Mouse (Mus musculus) forebrain, postnatal 0 days (tissue): ENCODE results near the gene 2310039H08Rik. TPM values are rescaled to one million over a fixed set of nuclear protein-coding genes. Genes with fewer than 3 reads are reported as not detected.

Experiments used
- ATAC-seq: fragments of 200-750 bp; cut with Nextera tagmentation; 2 replicates; pipeline ENCODE4 v1.8.0; 2017; ENCODE audit warnings: mild to moderate bottlenecking, moderate library complexity
- DNase-seq: peaks from one replicate; pipeline ENCODE4 v3.0.0-alpha.2; 2015
- H3K27ac ChIP-seq: fragments of 300-500 bp; sonication (generic); 2 replicates; pipeline ENCODE4 v1.5.1; 2014; ENCODE audit warnings: low read depth, mild to moderate bottlenecking, antibody characterized with exemption, low read length, moderate library complexity, mixed read lengths
- H3K27me3 ChIP-seq: fragments of 300-500 bp; sonication (generic); 2 replicates; pipeline ENCODE4 v1.6.1; 2014; ENCODE audit warnings: mild to moderate bottlenecking, low read length, mixed read lengths; ENCODE audit not compliant: insufficient read depth
- H3K36me3 ChIP-seq: fragments of 300-500 bp; sonication (generic); 2 replicates; pipeline ENCODE4 v1.6.1; 2014; ENCODE audit warnings: mild to moderate bottlenecking, moderate library complexity; ENCODE audit not compliant: insufficient read depth
- H3K4me1 ChIP-seq: fragments of 300-500 bp; sonication (generic); 2 replicates; pipeline ENCODE4 v1.6.1; 2014; ENCODE audit warnings: antibody characterized with exemption; ENCODE audit not compliant: insufficient read depth
- H3K4me2 ChIP-seq: fragments of 300-500 bp; sonication (generic); 2 replicates; pipeline ENCODE4 v1.6.1; 2014; ENCODE audit warnings: low read depth, mild to moderate bottlenecking, moderate library complexity
- H3K4me3 ChIP-seq: fragments of 300-500 bp; sonication (generic); 2 replicates; pipeline ENCODE4 v1.5.1; 2014; ENCODE audit warnings: low read depth, low read length, mixed read lengths
- H3K9ac ChIP-seq: fragments of 300-500 bp; sonication (generic); 2 replicates; pipeline ENCODE4 v1.6.1; 2014; ENCODE audit warnings: mild to moderate bottlenecking
- H3K9me3 ChIP-seq: fragments of 300-500 bp; sonication (generic); 2 replicates; pipeline ENCODE4 v1.6.1; 2016; ENCODE audit warnings: low read length
- CTCF ChIP-seq: sonication (generic); IDR thresholded peaks from 2 replicates; pipeline ENCODE4 v1.5.1; 2016; ENCODE audit warnings: antibody characterized with exemption, control low read depth, low read depth
- WGBS: fragments of 180-500 bp; shearing (Covaris S2); extraction: QIAGEN DNeasy Blood & Tissue Kit; methylation state at CpG from one replicate; pipeline ENCODE4 v1.1.7; 2014; 5-methylcytosine and 5-hydroxymethylcytosine counted together
- polyA plus RNA-seq: library from polyadenylated mRNA; unstranded; fragments of >200 nt; fragmentation: Nextera tagmentation; extraction: Ambion mirVana; gene quantifications from 2 replicates; pipeline ENCODE4 v1.2.1, GENCODE M21; 2015
- total RNA-seq: library from RNA; depleted of rRNA; stranded (reverse); fragments of >200 nt; gene quantifications from 2 replicates; pipeline ENCODE4 v1.2.3, GENCODE M21; 2014

The 2310039H08Rik gene
- total and polyA plus RNA-seq, 2 experiments from 2014 or later, result 42.7 to 67.1 TPM

- no peak for DNase-seq
- H3K4me1 ChIP-seq, result 0 out of 2 replicates have a peak, but pooled peaks cover 1% of the 10 kb centered on the region
- H3K27ac ChIP-seq, result no peak overlapping the region
- no peaks in the 10 kb centered on the region for H3K9me3 ChIP-seq
- H3K9ac ChIP-seq, result no peak overlapping the region
- no peak overlapping the region for H3K4me3 ChIP-seq
- no peaks in the 10 kb centered on the region for H3K27me3 ChIP-seq
- H3K4me2 ChIP-seq, result no peak overlapping the region
- peaks cover 44% of the 10 kb centered on the region for H3K36me3 ChIP-seq
- TF ChIP-seq CTCF, result no peak
- ATAC-seq, result no peak
- 81% methylated on average over 2 of the region's 2 CpGs for WGBS
Measured at GRCm38 (mm10) chr17:46745506-46745905, 26.9 kb upstream of the 2310039H08Rik start.

DNA sequence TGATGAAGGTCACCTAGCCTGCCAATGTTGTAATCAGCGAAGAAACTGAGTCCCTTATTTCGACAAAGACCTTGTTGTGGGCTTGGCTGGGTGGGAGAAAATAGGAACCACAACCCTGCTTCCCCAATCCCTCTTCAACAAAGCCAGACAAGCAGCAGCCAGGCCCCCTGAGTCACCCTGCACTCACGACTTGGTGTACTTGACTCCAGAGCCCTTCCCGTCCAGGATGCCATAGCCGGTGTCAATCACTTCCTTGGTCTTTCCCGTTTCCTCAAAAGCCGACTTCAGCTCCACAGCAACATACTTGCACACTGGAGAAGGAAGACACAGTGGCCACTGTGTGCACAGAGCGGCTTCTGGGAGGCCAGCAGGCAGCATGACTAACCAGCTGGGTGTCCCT is 25.2 kb upstream of the 2310039H08Rik start:
- H3K4me2 ChIP-seq, result no peak overlapping the region
- peaks cover 38% of the 10 kb centered on the region for H3K36me3 ChIP-seq
- no peak for TF ChIP-seq CTCF
- H3K9me3 ChIP-seq, result no peaks in the 10 kb centered on the region
- H3K9ac ChIP-seq, result no peak overlapping the region
- no peak for DNase-seq
- no peak for ATAC-seq
- H3K4me3 ChIP-seq, result no peak overlapping the region
- WGBS, result 79% methylated on average over 8 of the region's 8 CpGs
- H3K27ac ChIP-seq, result no peak overlapping the region
- 0 out of 2 replicates have a peak, but pooled peaks cover 8% of the 10 kb centered on the region for H3K4me1 ChIP-seq
- H3K27me3 ChIP-seq, result no peaks in the 10 kb centered on the region

GRCm38 (mm10) chr17:46747806-46748205 is 24.6 kb upstream of the 2310039H08Rik start:
- no peak for TF ChIP-seq CTCF
- H3K27me3 ChIP-seq, result no peaks in the 10 kb centered on the region
- H3K9ac ChIP-seq, result no peak overlapping the region
- H3K27ac ChIP-seq, result no peak overlapping the region
- H3K36me3 ChIP-seq, result peaks cover 32% of the 10 kb centered on the region
- H3K4me2 ChIP-seq, result no peak overlapping the region
- WGBS, result 96% methylated on average over 2 of the region's 2 CpGs
- H3K4me3 ChIP-seq, result no peak overlapping the region
- H3K9me3 ChIP-seq, result no peaks in the 10 kb centered on the region
- DNase-seq (no peak), ATAC-seq (no peak)
- 0 out of 2 replicates have a peak, but pooled peaks cover 8% of the 10 kb centered on the region for H3K4me1 ChIP-seq

DNA sequence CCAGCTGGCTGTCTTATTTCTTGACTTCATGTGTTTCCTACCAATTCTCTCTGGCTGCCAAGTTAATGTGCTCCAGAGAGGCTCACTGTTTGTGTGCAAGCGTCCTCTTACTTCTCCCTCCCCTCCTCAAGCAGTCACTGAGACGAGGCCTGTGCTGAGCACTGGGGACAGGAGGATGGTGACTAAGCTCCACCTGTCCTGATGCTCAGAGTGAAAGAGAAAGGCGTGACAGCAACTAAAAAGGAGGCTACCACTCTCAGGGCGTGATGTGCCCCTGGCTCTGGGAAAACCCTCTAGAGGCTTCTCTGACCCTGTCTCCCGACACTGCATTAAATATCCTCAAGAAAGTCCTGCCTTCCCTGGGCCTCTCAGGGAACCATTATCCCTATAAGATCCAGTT is 23.2 kb upstream of the 2310039H08Rik start:
- Histone ChIP-seq H3K36me3 (peaks cover 18% of the 10 kb centered on the region), H3K27me3 (no peaks in the 10 kb centered on the region), H3K9me3 (no peaks in the 10 kb centered on the region), H3K4me1 (0 out of 2 replicates have a peak, but pooled peaks cover 8% of the 10 kb centered on the region), H3K27ac (no peak overlapping the region), H3K4me2 (no peak overlapping the region), H3K9ac (no peak overlapping the region), H3K4me3 (no peak overlapping the region)
- ATAC-seq, result no peak
- TF ChIP-seq CTCF, result no peak
- WGBS, result 86% methylated on average over 5 of the region's 5 CpGs
- no peak for DNase-seq

DNA sequence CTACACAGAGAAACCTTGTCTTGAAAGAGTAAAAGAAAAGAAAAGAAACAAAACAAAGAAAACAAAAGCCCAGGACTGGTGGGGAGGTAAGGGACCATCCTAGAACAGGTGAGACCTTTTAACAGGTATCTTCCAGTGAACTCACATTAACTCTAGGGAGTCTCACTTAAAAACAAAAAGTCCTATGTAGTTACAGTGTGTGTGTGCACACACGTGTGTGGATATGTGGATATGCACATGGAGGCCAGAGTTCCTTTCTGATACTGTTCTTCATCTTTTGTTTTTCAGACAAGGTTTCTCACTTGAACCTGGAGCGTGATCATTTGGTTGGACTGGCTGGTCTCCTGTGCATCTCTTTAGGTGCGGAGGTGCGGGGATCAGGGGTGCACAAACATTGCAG is 21.9 kb upstream of the 2310039H08Rik start:
- no peak for DNase-seq
- Histone ChIP-seq H3K4me3 (0 out of 2 replicates have a peak overlapping the region, but pooled peaks have one; percentile 64), H3K36me3 (peaks cover 12% of the 10 kb centered on the region), H3K4me1 (0 out of 2 replicates have a peak, but pooled peaks cover 8% of the 10 kb centered on the region), H3K4me2 (peak overlapping the region; percentile 72), H3K9me3 (no peaks in the 10 kb centered on the region), H3K9ac (peak overlapping the region; percentile 65; the same call in 1 of the 2 replicates), H3K27ac (no peak overlapping the region), H3K27me3 (no peaks in the 10 kb centered on the region)
- no peak for TF ChIP-seq CTCF
- no peak for ATAC-seq
- WGBS, result 90% methylated on average over 4 of the region's 4 CpGs

DNA sequence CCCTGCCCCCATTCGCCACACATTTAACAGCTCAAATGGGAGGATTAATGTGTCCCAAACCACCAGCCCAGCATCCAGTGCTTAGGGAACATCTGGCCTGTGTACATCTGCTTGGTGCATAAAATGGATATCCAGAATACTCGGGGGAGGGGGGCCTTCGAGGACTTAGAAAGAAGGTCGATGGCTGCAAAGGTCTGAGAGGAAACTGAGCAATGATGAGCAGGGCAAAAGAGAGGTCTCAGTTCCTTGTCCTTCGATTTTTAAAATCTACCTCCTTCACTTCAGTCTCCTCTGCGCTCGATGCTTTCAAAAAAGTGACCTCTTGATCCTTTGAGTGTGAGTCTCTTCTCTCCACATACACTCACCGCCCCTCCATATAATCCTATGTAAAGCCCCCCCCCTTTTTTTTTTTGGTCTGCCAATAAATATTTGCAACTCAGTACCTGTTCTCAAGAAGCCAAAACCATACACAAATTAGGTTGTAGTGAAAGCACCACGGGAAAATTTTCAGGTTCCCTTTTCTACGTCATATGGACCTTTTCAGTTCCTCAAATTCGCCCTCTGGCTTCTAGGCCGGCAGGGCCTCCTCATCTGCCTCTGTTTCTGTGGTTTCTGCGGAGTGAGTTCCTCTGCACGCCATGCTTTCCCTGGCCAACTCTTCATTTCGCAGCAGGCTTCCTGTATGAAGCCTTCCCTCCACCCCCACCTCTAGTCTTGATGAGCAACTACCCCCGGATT is 21.2 kb upstream of the 2310039H08Rik start:
- DNase-seq, result no peak
- ATAC-seq, result no peak; the same call in 1 of the 2 replicates
- WGBS, result 29% methylated on average over 16 of the region's 16 CpGs

More for the DNA sequence above, 21.2 kb upstream of the 2310039H08Rik start:
- Histone ChIP-seq H3K4me2 (peak overlapping the region; percentile 72), H3K27ac (peak overlapping the region; percentile 89), H3K9ac (peak overlapping the region; percentile 65), H3K4me1 (0 out of 2 replicates have a peak, but pooled peaks cover 8% of the 10 kb centered on the region), H3K4me3 (peak overlapping the region; percentile 64), H3K36me3 (peaks cover 12% of the 10 kb centered on the region), H3K9me3 (no peaks in the 10 kb centered on the region), H3K27me3 (no peaks in the 10 kb centered on the region)
- no peak for TF ChIP-seq CTCF
